Mouse (Mus musculus) liver, embryonic 11.5 days (tissue): ENCODE measurements around the gene Sgta. TPM values are rescaled to one million over a fixed set of nuclear protein-coding genes. Genes with fewer than 3 reads are reported as not detected.

Experiments
- ATAC-seq: fragments of 200-750 bp; cut with Nextera tagmentation; replicated peaks from 2 replicates; pipeline ENCODE4 v1.8.0; 2017; ENCODE audit warnings: moderate number of reproducible peaks, mild to moderate bottlenecking, moderate TSS enrichment, moderate library complexity; ENCODE audit not compliant: low FRiP score
- DNase-seq: peaks from one replicate; pipeline ENCODE4 v3.0.0-alpha.2; 2017; ENCODE audit warnings: low spot score
- H3K27ac ChIP-seq: fragments of 300-500 bp; sonication (generic); 2 replicates; pipeline ENCODE4 v1.5.1; 2014; ENCODE audit warnings: mild to moderate bottlenecking, low read depth, low read length, control low read depth
- H3K27me3 ChIP-seq: fragments of 300-500 bp; sonication (generic); replicated peaks from 2 replicates; pipeline ENCODE4 v1.6.1; 2014; ENCODE audit warnings: low read length, mixed read lengths; ENCODE audit not compliant: control insufficient read depth, insufficient read depth
- H3K36me3 ChIP-seq: fragments of 300-500 bp; sonication (generic); 2 replicates; pipeline ENCODE4 v1.6.1; 2014; ENCODE audit warnings: mild to moderate bottlenecking, low read length, moderate library complexity, mixed read lengths; ENCODE audit not compliant: control insufficient read depth, insufficient read depth
- H3K4me1 ChIP-seq: fragments of 300-500 bp; sonication (generic); replicated peaks from 2 replicates; pipeline ENCODE4 v1.6.1; 2014; ENCODE audit warnings: low read length, mixed read lengths; ENCODE audit not compliant: control insufficient read depth, insufficient read depth
- H3K4me2 ChIP-seq: fragments of 300-500 bp; sonication (generic); 2 replicates; pipeline ENCODE4 v1.6.1; 2014; ENCODE audit warnings: mild to moderate bottlenecking, control low read depth, moderate library complexity
- H3K4me3 ChIP-seq: fragments of 300-500 bp; sonication (generic); 2 replicates; pipeline ENCODE4 v1.5.1; 2014; ENCODE audit warnings: low read depth, low read length, control low read depth
- H3K9ac ChIP-seq: fragments of 300-500 bp; sonication (generic); 2 replicates; pipeline ENCODE4 v1.6.1; 2014; ENCODE audit warnings: low read depth, low read length, control low read depth
- H3K9me3 ChIP-seq: fragments of 300-500 bp; sonication (generic); 2 replicates; pipeline ENCODE4 v1.6.1; 2016; ENCODE audit warnings: low read length, inconsistent platforms, mixed read lengths; ENCODE audit not compliant: control insufficient read depth
- WGBS: fragments of 180-500 bp; shearing (Covaris S2); extraction: QIAGEN DNeasy Blood & Tissue Kit; methylation state at CpG from one replicate; pipeline ENCODE4 v1.1.7; 2014; 5-methylcytosine and 5-hydroxymethylcytosine counted together
- polyA plus RNA-seq: library from polyadenylated mRNA; unstranded; fragments of >200 nt; fragmentation: Nextera tagmentation; extraction: Ambion mirVana; gene quantifications from 2 replicates; pipeline ENCODE4 v1.2.1, GENCODE M21; 2014

The Sgta gene
- polyA plus RNA-seq, 1 experiment from 2014 or later = 147 TPM

- no peak overlapping the region for H3K9ac ChIP-seq
- peaks cover 10% of the 10 kb centered on the region for H3K36me3 ChIP-seq
- no peak overlapping the region for H3K4me3 ChIP-seq
- H3K4me1 ChIP-seq = peaks cover 6% of the 10 kb centered on the region
- no peak overlapping the region for H3K27ac ChIP-seq
- peaks cover 2% of the 10 kb centered on the region; the same call in 1 of the 2 replicates for H3K9me3 ChIP-seq
- H3K4me2 ChIP-seq = no peak overlapping the region
- WGBS = 50% methylated on average over 2 of the region's 2 CpGs
- 0 out of 2 replicates have a peak, but pooled peaks cover 2% of the 10 kb centered on the region for H3K27me3 ChIP-seq
- ATAC-seq (no peak), DNase-seq (no peak)
Measured at GRCm38 (mm10) chr10:81087021-81087420, 27.0 kb upstream of the Sgta start.

- Histone ChIP-seq H3K4me3 (no peak overlapping the region), H3K27ac (no peak overlapping the region), H3K9ac (no peak overlapping the region), H3K27me3 (no peaks in the 10 kb centered on the region), H3K9me3 (peaks cover 2% of the 10 kb centered on the region; the same call in 1 of the 2 replicates), H3K4me2 (no peak overlapping the region), H3K4me1 (no peaks in the 10 kb centered on the region), H3K36me3 (peaks cover 36% of the 10 kb centered on the region)
- 74% methylated on average over 7 of the region's 7 CpGs for WGBS
- ATAC-seq (peak; percentile 48), DNase-seq (peak; percentile 71)
Measured at GRCm38 (mm10) chr10:81082168-81082960, 22.4 kb upstream of the Sgta start.

DNA sequence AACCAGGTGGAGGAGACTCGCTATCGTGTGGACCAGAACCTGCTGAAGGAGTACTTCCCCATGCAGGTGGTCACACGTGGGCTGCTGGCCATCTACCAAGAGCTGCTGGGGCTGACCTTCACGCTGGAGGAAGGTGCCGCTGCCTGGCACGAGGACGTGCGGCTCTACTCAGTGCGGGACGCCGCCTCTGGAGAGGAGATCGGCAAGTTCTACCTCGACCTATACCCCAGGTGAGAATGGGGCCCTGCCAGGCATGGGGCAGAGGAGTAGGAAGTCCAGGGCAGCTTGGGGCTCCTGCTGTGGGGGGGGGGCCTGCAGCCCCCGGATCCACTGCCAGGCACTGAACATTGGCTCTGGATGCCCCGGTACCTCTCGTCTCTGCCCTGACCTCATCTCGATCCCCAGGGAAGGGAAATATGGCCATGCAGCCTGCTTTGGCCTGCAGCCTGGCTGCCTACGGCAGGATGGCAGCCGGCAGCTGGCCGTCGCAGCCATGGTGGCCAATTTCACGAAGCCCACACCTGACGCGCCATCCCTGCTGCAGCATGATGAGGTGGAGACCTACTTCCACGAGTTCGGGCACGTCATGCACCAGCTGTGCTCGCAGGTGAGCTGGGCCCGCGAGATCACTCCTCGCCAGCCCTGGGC, 20.2 kb upstream of the Sgta start:
- Histone ChIP-seq H3K4me2 (no peak overlapping the region), H3K27ac (no peak overlapping the region), H3K36me3 (peaks cover 41% of the 10 kb centered on the region), H3K4me3 (no peak overlapping the region), H3K27me3 (no peaks in the 10 kb centered on the region), H3K4me1 (0 out of 2 replicates have a peak, but pooled peaks cover 2% of the 10 kb centered on the region), H3K9me3 (no peaks in the 10 kb centered on the region), H3K9ac (no peak overlapping the region)
- 94% methylated on average over 31 of the region's 31 CpGs for WGBS
- ATAC-seq (no peak), DNase-seq (no peak)

GRCm38 (mm10) chr10:81077916-81078315, 17.9 kb upstream of the Sgta start:
- H3K4me3 ChIP-seq = no peak overlapping the region
- peaks cover 60% of the 10 kb centered on the region for H3K36me3 ChIP-seq
- no peak overlapping the region for H3K27ac ChIP-seq
- ATAC-seq (no peak), DNase-seq (no peak)
- no peaks in the 10 kb centered on the region for H3K27me3 ChIP-seq
- no peak overlapping the region for H3K4me2 ChIP-seq
- no peak overlapping the region for H3K9ac ChIP-seq
- H3K9me3 ChIP-seq = no peaks in the 10 kb centered on the region
- WGBS = 91% methylated on average over 11 of the region's 11 CpGs
- 0 out of 2 replicates have a peak, but pooled peaks cover 2% of the 10 kb centered on the region for H3K4me1 ChIP-seq

DNA sequence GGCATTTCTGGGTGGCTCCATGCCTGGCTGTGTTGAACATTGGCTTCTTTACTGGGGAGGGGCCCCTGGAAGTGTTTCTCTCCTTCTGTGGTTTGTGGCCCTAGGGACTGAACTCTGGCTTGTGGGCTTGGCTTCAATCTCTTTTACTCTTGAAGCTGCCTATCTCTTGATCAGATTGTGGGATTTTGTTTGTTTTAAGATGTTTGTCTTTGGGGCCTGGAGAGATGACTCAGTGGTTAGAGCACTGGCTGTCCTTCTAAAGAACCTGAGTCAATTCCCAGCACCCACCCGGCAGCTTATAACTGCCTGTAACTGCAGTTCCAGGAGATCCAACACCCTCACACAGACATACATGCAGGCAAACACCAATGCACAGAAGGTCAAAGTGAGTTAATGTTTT, 16.4 kb upstream of the Sgta start:
- H3K9me3 ChIP-seq = no peaks in the 10 kb centered on the region
- no peaks in the 10 kb centered on the region for H3K27me3 ChIP-seq
- no peak for DNase-seq
- WGBS = 93% methylated on average over 1 of the region's 1 CpGs
- ATAC-seq = no peak
- no peak overlapping the region for H3K9ac ChIP-seq
- H3K27ac ChIP-seq = no peak overlapping the region
- no peak overlapping the region for H3K4me3 ChIP-seq
- H3K4me1 ChIP-seq = 0 out of 2 replicates have a peak, but pooled peaks cover 2% of the 10 kb centered on the region
- peaks cover 51% of the 10 kb centered on the region for H3K36me3 ChIP-seq
- no peak overlapping the region for H3K4me2 ChIP-seq

DNA sequence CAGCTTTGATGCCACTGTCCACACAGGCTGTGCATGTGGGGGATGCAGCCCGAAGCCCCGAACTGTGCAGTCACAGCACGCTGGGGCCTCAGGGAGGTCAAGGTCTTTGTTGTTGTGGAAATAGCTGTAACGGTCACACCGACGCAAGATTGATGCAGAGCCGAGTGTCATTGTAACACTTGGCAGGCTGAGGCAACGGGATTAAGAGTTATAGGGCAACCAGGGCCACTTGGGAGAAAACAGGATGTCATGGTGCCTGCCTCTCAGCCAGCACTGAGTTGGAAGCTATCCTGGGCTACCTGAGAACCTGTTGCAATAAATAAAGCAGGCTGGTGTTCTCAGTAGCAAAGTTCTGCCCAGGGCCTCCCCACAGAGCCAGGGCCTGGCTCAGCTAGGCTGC, 15.8 kb upstream of the Sgta start:
- H3K4me1 ChIP-seq = peaks cover 7% of the 10 kb centered on the region; the same call in 1 of the 2 replicates
- H3K9ac ChIP-seq = no peak overlapping the region
- ATAC-seq (no peak), DNase-seq (no peak)
- H3K27me3 ChIP-seq = no peaks in the 10 kb centered on the region
- H3K9me3 ChIP-seq = no peaks in the 10 kb centered on the region
- H3K27ac ChIP-seq = no peak overlapping the region
- 85% methylated on average over 8 of the region's 8 CpGs for WGBS
- H3K36me3 ChIP-seq = peaks cover 48% of the 10 kb centered on the region
- no peak overlapping the region for H3K4me3 ChIP-seq
- no peak overlapping the region for H3K4me2 ChIP-seq

GRCm38 (mm10) chr10:81073464-81073863, 13.5 kb upstream of the Sgta start:
- ATAC-seq (no peak), DNase-seq (no peak)
- Histone ChIP-seq H3K27ac (no peak overlapping the region), H3K27me3 (no peaks in the 10 kb centered on the region), H3K9ac (no peak overlapping the region), H3K4me1 (peaks cover 9% of the 10 kb centered on the region; the same call in 1 of the 2 replicates), H3K4me3 (no peak overlapping the region), H3K4me2 (no peak overlapping the region), H3K9me3 (no peaks in the 10 kb centered on the region), H3K36me3 (peaks cover 32% of the 10 kb centered on the region)
- WGBS = 61% methylated on average over 7 of the region's 7 CpGs

GRCm38 (mm10) chr10:81072290-81072689, 12.3 kb upstream of the Sgta start:
- Histone ChIP-seq H3K4me3 (no peak overlapping the region), H3K4me1 (peaks cover 9% of the 10 kb centered on the region; the same call in 1 of the 2 replicates), H3K27ac (no peak overlapping the region), H3K9me3 (no peaks in the 10 kb centered on the region), H3K4me2 (no peak overlapping the region), H3K36me3 (peaks cover 26% of the 10 kb centered on the region), H3K27me3 (no peaks in the 10 kb centered on the region), H3K9ac (no peak overlapping the region)
- DNase-seq (no peak), ATAC-seq (no peak)
- 96% methylated on average over 8 of the region's 8 CpGs for WGBS
